Mouse (Mus musculus) frontal cortex, postnatal 36 days (tissue): ENCODE data around the gene Gpr55.
"Not testable (repeated sequence)": the region's sequence is repeated elsewhere in the genome, so short reads cannot be mapped to it uniquely, and the experiment has no call there.

Experiments
- DNase-seq, 2 experiments: peaks; one replicate each; pipeline ENCODE4 v3.0.0; 2022; ENCODE audit warnings: low spot score in 2 of 2

The Gpr55 gene

DNA sequence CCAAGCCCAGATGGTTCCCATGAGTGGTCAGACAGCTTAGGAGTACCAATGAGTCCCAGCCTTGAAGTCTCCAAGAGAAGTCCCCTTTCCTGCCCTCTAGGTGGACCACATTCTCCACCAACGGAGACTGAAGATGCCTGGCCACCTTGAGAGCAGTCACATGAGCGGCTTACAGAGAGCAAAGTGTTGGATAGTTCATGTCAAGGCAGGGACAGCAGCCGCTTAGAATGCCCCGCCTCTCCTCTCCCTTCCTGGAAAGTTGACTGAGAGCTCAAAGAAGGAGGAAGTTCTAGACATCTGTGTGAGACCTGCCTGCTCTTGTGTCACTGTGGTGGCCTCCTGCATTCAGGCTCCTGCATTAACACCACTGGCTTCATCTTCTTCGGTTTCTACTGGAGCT, at the start of gene Gpr55:
Gene Gpr55 (minus strand): TSS at position 135 of the 400 bp plus-strand sequence.
- DNase-seq: no peak

DNA sequence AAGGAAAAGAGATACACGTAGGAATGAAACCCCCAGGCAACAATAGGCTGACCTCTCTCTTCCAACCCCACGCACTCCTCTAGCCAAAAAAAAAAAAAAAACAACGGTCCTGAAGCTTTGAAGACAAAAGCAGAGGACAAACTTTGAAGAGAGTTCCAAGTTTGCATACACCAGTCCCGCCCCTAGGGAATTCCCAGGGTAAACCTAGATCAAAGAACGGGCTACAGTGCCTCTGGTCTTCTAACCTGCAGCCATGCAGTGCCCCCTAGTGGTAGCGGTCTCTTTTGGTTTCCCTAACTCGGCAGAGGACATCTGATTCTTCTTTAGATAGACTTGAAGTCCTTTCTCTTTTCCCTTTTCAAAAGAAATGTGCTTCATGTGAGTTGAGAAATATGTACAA, 47.0 kb upstream of the Gpr55 start:
- peak; percentile 90 to 93 for DNase-seq

DNA sequence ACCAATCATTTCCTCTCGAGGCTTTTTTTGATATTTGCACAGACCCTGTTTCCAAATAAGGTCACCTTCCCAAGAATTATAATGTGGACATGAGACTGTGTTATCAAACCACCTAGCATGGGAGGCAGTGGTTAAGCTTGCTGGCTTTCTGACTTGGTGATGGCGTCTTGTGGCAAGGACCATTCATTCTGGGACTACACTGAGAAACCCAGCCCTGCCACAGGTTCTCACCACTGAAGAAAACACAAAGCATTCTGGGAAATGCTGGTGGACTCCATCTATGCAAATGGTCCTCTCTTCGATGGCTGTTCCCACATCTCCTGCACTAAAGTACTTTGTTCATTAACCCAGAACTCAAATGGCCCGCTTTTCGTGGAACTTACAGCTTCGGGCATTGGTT, 45.2 kb upstream of the Gpr55 start:
- DNase-seq: no peak

DNA sequence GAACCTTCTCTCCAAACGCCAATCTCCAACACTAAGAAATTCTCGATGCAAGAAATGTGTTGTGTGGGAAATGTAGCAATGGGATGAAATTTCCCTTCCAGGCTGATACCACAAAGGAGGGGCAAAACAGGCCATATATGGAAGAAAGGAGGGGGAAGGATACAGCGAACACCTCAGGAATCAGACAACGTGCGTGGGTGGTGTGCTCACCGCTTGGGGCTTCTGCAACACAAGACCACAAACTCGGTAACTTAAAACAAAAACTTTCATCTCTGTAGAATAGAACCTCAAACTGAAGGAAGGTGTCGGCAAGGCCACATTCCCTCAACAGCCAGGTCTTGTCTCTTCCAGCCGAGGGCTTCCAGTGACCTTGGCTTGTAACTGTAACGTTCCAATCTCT, 44.7 kb upstream of the Gpr55 start:
- DNase-seq: no peak

DNA sequence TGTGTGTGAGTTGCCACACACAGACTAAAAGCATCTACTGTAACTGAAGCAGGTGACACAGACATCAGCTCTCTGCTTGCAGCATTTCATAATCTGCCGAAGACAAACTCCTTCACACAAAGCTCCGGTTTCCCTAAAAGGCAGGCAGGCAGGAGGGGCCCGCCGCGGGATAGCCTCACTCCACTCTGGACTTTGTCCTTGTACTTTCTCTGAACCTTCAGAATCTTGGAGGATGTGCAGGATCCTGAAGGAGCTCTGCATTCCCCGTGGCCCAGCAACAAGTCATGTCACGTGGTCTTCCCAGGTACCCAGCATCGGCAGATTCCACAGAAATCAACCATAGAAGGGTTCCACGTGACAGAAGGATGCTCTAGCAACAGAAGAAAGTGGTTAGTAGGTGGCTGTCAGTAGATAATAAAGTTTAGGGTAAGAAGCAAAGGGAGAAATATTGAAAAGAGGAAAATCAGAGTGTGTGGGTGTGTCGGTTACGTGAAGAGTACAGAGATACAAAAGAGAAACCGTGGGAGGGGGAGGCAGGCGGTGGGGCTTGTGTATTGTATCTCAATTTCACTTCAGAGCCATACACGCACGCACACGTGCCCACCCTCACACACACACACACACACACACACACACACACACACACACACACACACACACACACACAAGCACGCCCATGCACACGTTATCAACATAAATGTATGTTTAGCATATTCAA, 39.2 kb upstream of the Gpr55 start:
- DNase-seq: peak; percentile 23 to 26

DNA sequence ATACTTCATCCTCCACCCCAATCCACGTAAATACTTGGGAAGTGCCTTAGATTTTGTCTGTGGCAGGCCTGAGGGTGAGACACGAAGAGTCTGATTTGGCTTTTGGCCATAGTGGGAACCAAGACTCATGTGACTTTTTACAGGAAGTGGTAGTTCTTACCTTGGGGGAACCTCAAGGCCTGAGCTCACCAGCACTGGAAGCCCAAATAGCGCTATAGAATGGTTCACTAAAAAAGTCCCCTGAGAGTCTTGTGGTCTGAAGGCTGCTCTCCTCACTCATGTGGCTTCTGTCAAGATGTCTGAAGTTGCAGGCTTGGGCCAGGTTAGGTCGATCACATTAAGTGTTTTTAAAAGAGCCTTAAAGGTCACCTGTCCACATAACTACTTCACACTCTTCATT, 37.2 kb upstream of the Gpr55 start:
- DNase-seq: no peak

DNA sequence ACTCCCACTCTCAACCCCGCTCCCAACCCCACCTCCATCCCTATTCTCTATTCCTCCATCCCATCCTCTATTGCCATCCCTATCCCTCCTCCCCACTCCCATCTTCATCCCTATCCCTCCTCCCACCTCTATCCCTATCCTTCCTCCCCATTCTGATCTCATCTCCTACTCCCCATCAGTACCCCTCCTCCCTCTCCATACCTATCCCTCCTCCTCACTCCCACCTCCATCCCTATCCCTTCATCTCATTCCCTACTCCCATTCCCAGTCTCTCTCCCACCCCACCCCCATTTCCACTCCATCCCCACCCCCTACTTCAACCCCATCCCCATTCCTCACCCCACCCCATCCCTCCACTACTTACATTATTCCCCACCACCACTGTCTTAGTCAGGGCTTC, 36.4 kb upstream of the Gpr55 start:
- DNase-seq: no peak

DNA sequence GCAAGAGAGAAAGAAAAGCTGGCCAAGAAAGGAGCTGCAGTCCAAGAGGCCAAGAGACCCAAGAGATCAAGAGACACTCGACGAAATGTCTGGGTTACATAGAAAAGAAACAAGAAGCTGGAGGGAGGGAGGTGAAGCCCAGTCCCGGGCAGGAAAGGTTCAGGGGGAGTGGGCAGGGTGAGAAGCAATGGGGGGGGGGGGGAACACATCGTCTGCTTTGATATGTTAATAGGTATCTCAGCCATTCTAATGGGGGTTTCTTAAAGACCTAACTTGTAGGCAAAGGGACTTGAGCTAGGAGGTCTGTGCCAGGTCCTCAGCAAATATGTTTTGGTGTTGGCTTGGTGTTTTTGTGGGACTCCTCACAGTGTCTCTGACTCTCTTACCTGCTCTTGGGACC, 32.7 kb upstream of the Gpr55 start:
- DNase-seq: no peak

DNA sequence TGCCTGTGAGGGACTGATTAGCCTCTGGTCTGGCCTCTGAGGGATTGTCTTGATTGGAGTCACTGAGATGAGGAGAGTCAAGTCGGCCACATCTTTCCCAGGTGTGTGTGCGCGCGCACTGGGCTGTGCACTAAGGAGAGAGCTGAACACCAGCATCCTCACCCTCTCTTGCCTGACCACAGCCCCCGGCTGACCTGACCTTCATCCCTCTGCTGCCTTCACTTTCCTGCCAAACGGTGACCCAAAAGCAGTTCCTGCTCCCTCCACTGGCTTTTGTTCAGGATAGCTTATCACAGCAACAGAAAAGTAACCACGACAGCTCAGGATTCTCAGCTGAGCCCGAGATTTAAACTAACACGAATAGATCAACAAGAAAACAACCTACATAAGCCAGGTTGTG, 31.4 kb upstream of the Gpr55 start:
- DNase-seq: no peak

DNA sequence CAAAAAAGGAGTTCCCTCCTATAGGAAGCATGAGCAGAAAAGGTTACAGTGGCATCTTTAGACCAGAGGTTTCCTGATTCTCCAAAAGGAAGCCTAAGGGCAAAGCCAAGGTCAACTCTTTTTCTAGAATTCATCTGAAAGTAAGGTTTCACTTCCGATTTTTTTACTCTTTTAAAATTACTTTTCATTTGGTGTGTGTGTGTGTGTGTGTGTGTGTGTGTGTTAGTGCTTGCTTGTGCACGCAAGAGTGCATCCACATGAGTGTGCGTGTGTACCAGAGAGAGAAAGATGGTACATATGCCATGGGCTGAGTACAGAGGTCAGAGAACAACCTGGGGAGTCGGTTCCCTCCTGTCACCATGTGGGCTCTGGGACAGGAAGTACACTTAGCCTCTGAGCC, 28.1 kb upstream of the Gpr55 start:
- DNase-seq: not testable (repeated sequence)

DNA sequence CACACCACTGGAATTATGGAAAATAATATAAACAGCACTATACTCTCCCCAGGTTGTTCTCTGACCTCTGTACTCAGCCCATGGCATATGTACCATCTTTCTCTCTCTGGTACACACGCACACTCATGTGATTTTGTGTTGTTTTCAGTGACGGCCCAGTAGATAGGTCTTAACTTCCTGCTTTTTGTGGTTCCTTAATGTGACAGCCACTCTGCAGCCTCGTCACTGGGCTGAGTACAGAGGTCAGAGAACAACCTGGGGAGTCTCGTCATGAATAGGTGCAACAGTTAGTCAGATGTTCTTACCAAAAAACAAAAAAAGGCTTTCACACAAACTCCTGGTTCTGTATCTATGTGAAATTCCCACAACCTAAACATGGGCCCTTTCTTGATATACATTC, 27.5 kb upstream of the Gpr55 start:
- no peak for DNase-seq

DNA sequence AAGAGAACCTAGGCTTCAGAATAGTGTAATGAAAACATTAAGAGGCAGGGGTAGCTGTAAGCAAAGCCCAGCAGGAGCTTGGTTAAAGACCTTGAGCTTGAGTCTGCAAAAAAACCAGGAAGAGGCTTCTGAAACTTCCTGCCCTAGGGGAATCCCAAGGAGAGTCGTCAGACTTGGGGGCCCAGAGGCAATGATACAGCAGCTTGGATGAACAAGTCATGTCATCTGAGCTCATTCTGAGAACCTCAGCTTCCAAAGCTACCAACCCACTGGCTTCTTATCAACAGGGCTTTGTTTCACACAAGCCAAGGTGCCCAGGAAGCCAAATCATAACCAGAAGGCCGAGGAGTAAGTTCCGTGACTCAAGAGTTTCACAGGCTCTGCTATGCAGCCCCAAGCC, 25.0 kb upstream of the Gpr55 start:
- DNase-seq: no peak

DNA sequence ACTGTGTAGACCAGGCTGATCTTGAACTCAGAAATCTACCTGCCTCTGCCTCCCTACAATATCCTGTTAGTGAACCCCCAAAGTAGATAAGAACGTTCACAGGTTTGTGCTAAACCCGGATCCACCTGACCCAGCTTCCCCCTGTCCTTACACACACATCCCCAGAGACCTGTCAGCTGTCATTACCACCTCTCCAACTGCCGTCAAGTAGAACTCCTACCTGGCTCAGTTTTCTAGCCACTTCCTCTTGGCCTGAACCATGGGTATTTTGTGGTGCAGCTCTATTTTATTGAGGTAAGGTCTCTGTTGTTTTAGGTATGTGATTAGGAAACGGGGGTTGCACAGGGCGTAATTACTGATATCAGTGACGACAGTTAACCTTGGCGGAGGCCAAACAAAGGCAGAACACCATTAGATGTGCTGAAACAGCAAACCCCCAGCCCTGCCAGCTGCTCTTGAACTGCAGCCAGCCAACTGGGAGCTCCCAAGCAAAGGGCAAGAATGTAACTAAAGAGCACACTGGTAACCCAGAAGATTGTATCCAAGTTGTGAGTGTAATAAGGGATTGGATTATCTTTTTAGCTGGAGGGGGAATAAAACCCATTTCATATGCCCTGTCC, 21.0 kb upstream of the Gpr55 start:
- no peak for DNase-seq

DNA sequence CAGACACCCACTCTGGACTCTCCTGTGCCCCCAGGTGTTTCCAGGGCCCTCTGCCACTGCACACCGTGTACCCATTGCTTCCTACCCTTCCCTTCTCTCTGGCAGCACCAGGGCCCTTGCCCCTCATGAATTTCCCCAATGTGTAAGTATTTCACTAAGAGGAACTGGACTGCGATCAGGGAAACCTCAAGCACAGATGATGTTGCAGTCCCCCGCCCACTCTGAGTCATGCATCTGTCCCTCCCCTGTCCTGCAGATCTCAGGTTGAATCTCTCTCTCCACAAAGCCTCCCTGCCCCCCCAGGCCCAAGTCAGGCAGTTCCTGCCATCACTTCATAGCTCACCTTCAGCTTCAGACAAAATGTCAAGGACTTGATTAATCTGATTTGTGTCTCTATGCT, 16.9 kb upstream of the Gpr55 start:
- DNase-seq: no peak

DNA sequence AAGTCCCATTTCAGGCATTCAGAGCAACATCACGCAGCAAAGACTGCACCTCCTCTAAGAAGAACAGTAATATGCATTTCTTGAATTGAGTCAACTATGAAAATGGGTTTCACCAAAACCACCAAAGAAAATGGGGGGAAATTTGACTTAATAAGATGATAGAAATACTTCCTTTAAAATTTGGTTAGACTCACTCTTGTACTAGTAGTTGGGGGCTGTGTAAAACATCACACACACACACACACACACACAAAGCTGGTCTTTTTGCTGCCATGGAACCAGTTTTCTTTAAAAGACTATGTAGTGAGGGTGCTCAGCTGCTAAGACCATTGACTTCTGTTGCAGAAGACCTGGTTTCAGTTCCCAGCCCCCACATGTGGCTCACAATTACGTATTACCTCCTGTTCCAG, 12.7 kb upstream of the Gpr55 start:
- no peak for DNase-seq

DNA sequence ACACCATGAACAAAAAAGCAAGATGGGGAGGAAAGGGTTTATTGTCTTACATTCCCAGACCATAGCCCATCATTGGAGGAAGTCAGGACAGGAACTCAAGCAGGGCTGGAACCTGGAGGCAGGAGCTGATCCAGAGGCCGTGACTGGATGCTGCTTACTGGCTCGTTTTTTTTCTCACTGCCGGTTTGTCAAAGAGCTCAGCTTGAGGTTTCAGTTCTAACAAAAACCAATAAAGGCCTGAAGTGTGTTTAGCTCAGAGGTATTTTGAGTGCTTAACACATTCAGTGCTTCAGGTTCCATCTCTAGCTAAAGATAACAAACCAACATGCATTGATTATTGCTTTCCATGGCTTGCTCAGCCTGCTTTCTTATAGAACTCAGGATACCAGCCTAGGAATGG, 11.5 kb upstream of the Gpr55 start:
- no peak for DNase-seq

DNA sequence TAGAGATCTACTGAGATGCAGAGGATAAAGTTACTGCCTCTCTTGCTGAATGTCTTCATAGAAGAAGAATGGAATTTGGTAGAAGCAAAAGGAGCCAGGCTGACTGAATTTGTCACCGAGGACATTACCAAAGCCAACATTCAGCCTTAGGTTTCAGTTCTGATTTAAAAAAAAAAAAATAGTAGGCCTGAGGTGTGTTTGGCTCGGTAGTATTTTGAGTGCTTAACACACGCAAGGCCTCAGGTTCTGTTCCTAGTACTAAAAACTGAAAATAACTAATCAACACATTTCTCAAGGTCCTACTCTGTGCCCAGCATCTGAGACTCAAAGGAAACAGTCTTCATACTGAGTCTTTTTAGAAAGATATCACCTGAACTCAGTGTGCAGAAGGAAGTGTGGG, 10.3 kb upstream of the Gpr55 start:
- DNase-seq: no peak

DNA sequence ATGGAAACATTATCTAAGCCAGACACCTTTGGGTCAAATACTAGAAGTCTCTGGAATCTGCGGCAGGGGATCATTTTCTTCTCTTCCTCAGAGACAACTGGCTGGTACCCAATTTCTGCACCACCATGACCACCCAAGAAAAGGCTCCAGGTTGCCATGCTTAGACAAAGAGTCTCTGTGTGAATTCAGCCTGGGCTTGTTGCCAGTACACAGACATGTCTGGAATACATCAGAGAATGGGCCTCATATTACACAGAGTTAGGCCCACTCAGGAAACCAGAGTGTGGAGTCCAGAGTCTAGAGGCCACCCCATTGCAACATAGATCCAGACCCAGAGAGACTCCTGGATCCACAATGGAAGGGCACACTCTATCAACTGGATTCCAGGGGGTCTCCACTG, 8.7 kb upstream of the Gpr55 start:
- peak in 1 of 2 experiments; percentile 30 for DNase-seq

DNA sequence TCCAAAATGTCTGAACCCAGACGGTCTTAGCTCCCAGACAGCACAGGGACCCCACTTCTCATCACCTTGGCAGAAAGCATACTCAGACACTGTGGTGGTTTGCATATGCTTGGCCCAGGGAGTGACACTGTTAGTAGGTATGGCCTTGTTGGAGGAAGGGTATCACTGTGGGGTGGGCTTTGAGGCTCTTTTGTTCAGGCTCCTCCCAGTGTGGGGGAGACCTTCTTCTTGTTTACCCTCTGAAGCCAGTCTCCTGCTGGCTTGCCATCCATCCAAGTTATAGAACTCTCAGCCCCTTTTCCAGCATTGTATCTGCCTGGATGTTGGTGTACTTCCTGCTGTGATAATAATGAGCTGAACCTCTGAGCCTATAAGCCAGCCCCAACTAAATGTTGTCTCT, 8.3 kb upstream of the Gpr55 start:
- DNase-seq: no peak

DNA sequence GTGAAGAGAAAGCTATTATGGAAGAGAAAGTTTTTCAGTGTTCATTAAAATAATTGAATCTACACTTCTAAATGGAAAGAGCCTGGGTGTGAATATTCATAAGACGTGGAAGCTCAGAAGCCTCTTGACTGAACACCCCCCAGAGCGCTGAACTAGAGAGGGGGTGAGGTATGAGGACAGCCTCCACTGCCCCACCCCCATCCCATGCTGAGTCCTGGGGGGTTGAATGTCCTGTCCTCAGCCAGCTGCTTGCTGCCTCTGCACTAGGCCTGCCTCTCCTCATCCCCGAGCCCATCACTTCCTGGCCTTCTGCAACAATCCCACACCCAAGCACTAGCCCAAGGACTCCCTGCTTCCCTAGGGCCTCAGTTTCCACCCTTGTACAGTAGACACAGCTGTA, 5.0 kb upstream of the Gpr55 start:
- DNase-seq: no peak

DNA sequence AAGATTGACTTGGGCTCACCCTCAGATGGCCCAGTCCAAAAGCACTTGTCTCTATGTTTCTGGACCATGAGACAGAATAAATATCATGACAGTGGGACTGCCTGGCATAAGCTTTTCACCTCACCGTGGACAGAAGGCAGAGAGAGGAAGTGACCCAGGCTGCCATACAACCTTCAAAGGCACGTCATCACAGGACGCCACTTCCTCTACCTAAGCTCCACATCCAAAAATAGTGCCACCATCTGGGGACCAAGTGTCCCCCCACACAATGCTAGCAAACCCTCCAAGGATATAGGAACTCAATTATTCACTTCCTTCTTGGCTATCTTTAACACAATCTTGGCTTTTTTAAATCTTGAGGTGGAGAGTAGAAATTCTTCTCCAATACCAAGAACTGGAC, 1.3 kb upstream of the Gpr55 start:
- no peak for DNase-seq

DNA sequence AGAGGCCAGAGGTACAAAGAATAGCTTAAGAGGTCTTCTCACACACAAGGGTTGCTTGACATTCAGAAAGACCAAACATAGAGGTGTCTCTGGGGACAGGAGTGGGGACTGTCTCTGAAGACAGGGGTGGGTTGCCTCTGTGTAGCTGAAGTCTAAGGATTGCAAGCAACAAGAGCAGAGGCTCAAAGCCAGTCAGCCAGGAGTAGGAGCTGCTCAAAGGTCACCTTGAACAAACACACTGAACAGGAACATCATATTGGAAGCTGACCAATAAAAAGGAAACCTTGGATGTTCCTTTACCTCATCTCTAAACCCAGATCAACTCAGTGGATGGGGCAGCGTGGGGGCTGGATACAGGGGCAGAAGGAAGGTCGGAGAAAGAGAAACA, 924 bp downstream of the Gpr55 start:
- DNase-seq: no peak

DNA sequence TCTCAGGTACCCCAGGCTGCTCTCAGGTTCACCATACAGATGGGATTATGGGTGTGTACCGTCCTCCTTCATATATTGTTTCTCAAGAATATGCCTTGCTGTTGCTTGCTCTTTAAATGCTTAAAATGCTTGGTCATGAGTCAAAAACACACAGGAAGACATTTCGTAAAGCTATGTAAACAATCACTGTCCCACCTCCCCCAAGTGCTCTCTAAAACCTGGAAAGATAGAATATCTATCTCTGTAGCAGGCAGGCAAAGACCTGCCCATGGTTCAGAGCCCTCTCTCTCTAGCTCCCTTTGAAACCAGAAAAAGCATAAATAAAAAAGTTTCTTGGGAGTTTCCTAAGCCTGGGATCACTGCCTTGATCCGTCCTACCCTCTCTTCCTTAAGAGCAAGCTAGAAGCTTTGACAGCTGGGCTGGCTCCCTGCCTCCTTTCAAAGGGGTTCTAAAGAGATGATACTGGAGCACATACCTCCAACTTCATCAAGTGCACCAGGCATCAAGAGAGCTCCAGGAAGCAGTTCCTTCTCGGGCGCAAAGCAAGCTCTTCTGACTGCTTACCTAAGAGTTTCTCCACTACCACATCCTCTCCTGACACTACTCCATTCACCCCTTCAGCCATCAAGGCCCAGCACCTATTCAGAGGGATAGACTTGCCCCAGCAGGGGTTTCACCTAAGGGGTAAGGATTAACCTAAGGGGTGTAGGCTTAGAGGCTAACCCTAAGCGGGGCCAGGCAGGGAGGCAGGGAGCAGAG, 1.5 kb downstream of the Gpr55 start:
- no peak for DNase-seq
